ENCODE assay signal across 8 mouse cellular contexts in genomic region chr2:34754551-34755358, GRCm38 (mm10). TPM values are rescaled to one million over a fixed set of nuclear protein-coding genes. Genes with fewer than 3 reads are reported as not detected.
DNase-seq lines count a peak whose midpoint lies in the region; ATAC-seq lines count a peak whose summit lies in the region.

Gene Gapvd1 (minus strand): TSS chr2:34755232.

- H3K4me3 ChIP-seq in intestine, embryonic 14.5 days (ENCODE audit: low read depth, low read length) = peak within 1 kb of the TSS; percentile 62
- peak within 1 kb of the TSS; percentile 99 for H3K4me3 ChIP-seq in limb, embryonic 10.5 days
- peak within 1 kb of the TSS; percentile 95 for H3K4me3 ChIP-seq in midbrain, embryonic 13.5 days (replicated peaks)

- peak within 1 kb of the TSS; percentile 89 for H3K27ac ChIP-seq in intestine, embryonic 14.5 days (ENCODE audit: low read depth)
- peak within 1 kb of the TSS; percentile 98 for H3K27ac ChIP-seq in limb, embryonic 10.5 days
- H3K27ac ChIP-seq in midbrain, embryonic 13.5 days = peak within 1 kb of the TSS; percentile 98

- H3K9me3 ChIP-seq in intestine, embryonic 14.5 days (ENCODE audit: control insufficient read depth, low read length) = no peaks in the 10 kb centered on the region
- no peaks in the 10 kb centered on the region for H3K9me3 ChIP-seq in limb, embryonic 10.5 days (replicated peaks)
- no peaks in the 10 kb centered on the region for H3K9me3 ChIP-seq in midbrain, embryonic 13.5 days

- no peaks in the 10 kb centered on the region for H3K36me3 ChIP-seq in intestine, embryonic 14.5 days (ENCODE audit: control insufficient read depth, insufficient read depth, low read length)
- no peaks in the 10 kb centered on the region for H3K36me3 ChIP-seq in limb, embryonic 10.5 days
- no peaks in the 10 kb centered on the region for H3K36me3 ChIP-seq in midbrain, embryonic 13.5 days

- peak within 1 kb of the TSS; percentile 80 for H3K4me2 ChIP-seq in intestine, embryonic 14.5 days (ENCODE audit: low read length)
- peak within 1 kb of the TSS; percentile 64 for H3K4me2 ChIP-seq in midbrain, embryonic 13.5 days (replicated peaks)

- 1% methylated on average over 13 of the region's 14 CpGs for WGBS in intestine, embryonic 14.5 days
- WGBS in limb, embryonic 10.5 days = 2% methylated on average over 14 of the region's 14 CpGs
- 1% methylated on average over 13 of the region's 14 CpGs for WGBS in midbrain, embryonic 13.5 days

- no peaks in the 10 kb centered on the region for H3K27me3 ChIP-seq in intestine, embryonic 14.5 days (replicated peaks; ENCODE audit: control insufficient read depth, insufficient read depth, low read length)
- no peaks in the 10 kb centered on the region for H3K27me3 ChIP-seq in limb, embryonic 10.5 days (ENCODE audit: low read depth, poor library complexity, severe bottlenecking)
- no peaks in the 10 kb centered on the region for H3K27me3 ChIP-seq in midbrain, embryonic 13.5 days

- 0 out of 2 replicates have a peak, but pooled peaks cover 8% of the 10 kb centered on the region for H3K4me1 ChIP-seq in intestine, embryonic 14.5 days (replicated peaks; ENCODE audit: control insufficient read depth, insufficient read depth, low read length)
- H3K4me1 ChIP-seq in limb, embryonic 10.5 days = peaks cover 9% of the 10 kb centered on the region
- peaks cover 29% of the 10 kb centered on the region for H3K4me1 ChIP-seq in midbrain, embryonic 13.5 days (replicated peaks)

- DNase-seq in urinary bladder, postnatal 25 days (ENCODE audit: low spot score) = peak; percentile 7
- no peak for DNase-seq in urinary bladder, postnatal 14 days (ENCODE audit: low spot score)
- peak; percentile 73 for DNase-seq in embryo, embryonic 10 days (ENCODE audit: low spot score)
- DNase-seq in gastrocnemius, postnatal 4 days (ENCODE audit: low spot score in 2 of 2) = no peak
- DNase-seq in intestine, embryonic 14.5 days (ENCODE audit: low spot score) = peak; percentile 77
- peak; percentile 42 for DNase-seq in limb, embryonic 10.5 days (ENCODE audit: low spot score)
- DNase-seq in thymus, postnatal 14 days = peak; percentile 56

- no peak for ATAC-seq in intestine, embryonic 14.5 days (replicated peaks; ENCODE audit: low FRiP score, low TSS enrichment, low read depth)
- 0 out of 2 replicates have a peak, but pooled peaks have one; percentile 53 for ATAC-seq in midbrain, embryonic 13.5 days

- peak within 1 kb of the TSS; percentile 95 for H3K9ac ChIP-seq in intestine, embryonic 14.5 days (ENCODE audit: low read length)
- H3K9ac ChIP-seq in midbrain, embryonic 13.5 days (replicated peaks) = peak within 1 kb of the TSS; percentile 97

RNA-seq across cellular contexts. Expression of gene Gapvd1, which starts in this region (rescaled TPM):
- 10 to 100 TPM; 51.0 to 54.4 TPM for total RNA-seq in gastrocnemius, postnatal 4 days (2021)
- 80.1 and 82.7 TPM in 2 replicates for polyA plus RNA-seq in intestine, embryonic 14.5 days (2014; fragmentation: Nextera tagmentation; extraction: Ambion mirVana)
- polyA plus RNA-seq in limb, embryonic 10.5 days (2016; fragmentation: Nextera tagmentation; extraction: Ambion mirVana) = 84.5 and 92.0 TPM in 2 replicates
- polyA plus RNA-seq in midbrain, embryonic 13.5 days (2015; fragmentation: Nextera tagmentation; extraction: Ambion mirVana) = 123 and 126 TPM in 2 replicates

Comparison
In these comparisons a context has a peak if more than half of its experiments do, and no peak if none do; other contexts are left out.
1. DNase-seq: peak in urinary bladder, postnatal 25 days (single experiment), embryo, embryonic 10 days (single experiment), intestine, embryonic 14.5 days (single experiment), limb, embryonic 10.5 days (single experiment) and thymus, postnatal 14 days (single experiment); none in urinary bladder, postnatal 14 days (single experiment) and gastrocnemius, postnatal 4 days (0 of 2).
2. Peak in every context shown above with its lines, with median percentiles within 50 percentile points of each other: H3K27ac ChIP-seq and H3K4me3 ChIP-seq.